ENCODE assay signal across 8 mouse cellular contexts in genomic region chr19:24897006-24897895, GRCm38 (mm10). TPM values are rescaled to one million over a fixed set of nuclear protein-coding genes. Genes with fewer than 3 reads are reported as not detected.
DNase-seq lines count a peak whose midpoint lies in the region; ATAC-seq and TF ChIP-seq lines count a peak whose summit lies in the region.

No protein-coding gene starts in this region.

- H3K27me3 ChIP-seq in lung, embryonic 14.5 days (ENCODE audit: insufficient read depth, low read length), result peaks cover 78% of the 10 kb centered on the region
- H3K27me3 ChIP-seq in embryonic facial prominence, embryonic 14.5 days (replicated peaks; ENCODE audit: control insufficient read depth, insufficient read depth, low read length), result peaks cover 70% of the 10 kb centered on the region

- no peaks in the 10 kb centered on the region for H3K36me3 ChIP-seq in lung, embryonic 14.5 days (ENCODE audit: insufficient read depth)
- no peaks in the 10 kb centered on the region for H3K36me3 ChIP-seq in embryonic facial prominence, embryonic 14.5 days (ENCODE audit: control insufficient read depth, insufficient read depth, low read length)

- ATAC-seq in lung, embryonic 14.5 days (ENCODE audit: insufficient read depth), result no peak; the same call in 1 of the 2 replicates
- peak; percentile 24; the same call in 1 of the 2 replicates for ATAC-seq in embryonic facial prominence, embryonic 14.5 days (ENCODE audit: low read depth)

- peak; percentile 37 for DNase-seq in lung, embryonic 14.5 days
- no peak for DNase-seq in lung, postnatal 25 days (ENCODE audit: low spot score)
- DNase-seq in embryonic facial prominence, embryonic 14.5 days (ENCODE audit: low spot score), result no peak
- peak; percentile 9 for DNase-seq in kidney, postnatal 14 days
- DNase-seq in right cerebral cortex, postnatal 4 days, result peak; percentile 23
- DNase-seq in cerebellum, adult 18-20 months, result no peak
- DNase-seq in adipocyte (ENCODE audit: low spot score), result no peak
- no peak for DNase-seq in layer of hippocampus, postnatal 10 days (ENCODE audit: low spot score in 2 of 2)

- WGBS in lung, embryonic 14.5 days, result 1% methylated on average over 57 of the region's 57 CpGs
- 2% methylated on average over 57 of the region's 57 CpGs for WGBS in embryonic facial prominence, embryonic 14.5 days

- no peak overlapping the region for H3K27ac ChIP-seq in lung, embryonic 14.5 days (ENCODE audit: low read depth)
- no peak overlapping the region for H3K27ac ChIP-seq in embryonic facial prominence, embryonic 14.5 days (replicated peaks; ENCODE audit: low read depth, low read length)

- TF ChIP-seq CTCF in lung, embryonic 14.5 days (IDR thresholded peaks at IDR 0.05; ENCODE audit: low read depth), result no peak

- H3K4me2 ChIP-seq in lung, embryonic 14.5 days, result peak overlapping the region; percentile 43; the same call in 1 of the 2 replicates
- H3K4me2 ChIP-seq in embryonic facial prominence, embryonic 14.5 days (ENCODE audit: low read depth, low read length), result peak overlapping the region; percentile 41

- H3K9me3 ChIP-seq in lung, embryonic 14.5 days (ENCODE audit: low read depth, low read length), result no peaks in the 10 kb centered on the region
- no peaks in the 10 kb centered on the region for H3K9me3 ChIP-seq in embryonic facial prominence, embryonic 14.5 days (ENCODE audit: control insufficient read depth, low read length)

- no peaks in the 10 kb centered on the region for H3K4me1 ChIP-seq in lung, embryonic 14.5 days (ENCODE audit: insufficient read depth)
- peaks cover 6% of the 10 kb centered on the region; the same call in 1 of the 2 replicates for H3K4me1 ChIP-seq in embryonic facial prominence, embryonic 14.5 days (ENCODE audit: control insufficient read depth, insufficient read depth, low read length)

- H3K4me3 ChIP-seq in lung, embryonic 14.5 days (ENCODE audit: low read depth, low read length), result peak overlapping the region; percentile 20; the same call in 1 of the 2 replicates
- H3K4me3 ChIP-seq in embryonic facial prominence, embryonic 14.5 days (ENCODE audit: low read depth, low read length), result peak overlapping the region; percentile 23

- H3K9ac ChIP-seq in lung, embryonic 14.5 days, result no peak overlapping the region
- H3K9ac ChIP-seq in embryonic facial prominence, embryonic 14.5 days (ENCODE audit: low read depth, low read length), result no peak overlapping the region

RNA-seq across cellular contexts. Expression of gene Foxd4, which starts 3.7 kb away (rescaled TPM):
- polyA plus RNA-seq in lung, embryonic 14.5 days (2014; fragmentation: Nextera tagmentation; extraction: Ambion mirVana), result not detected in 2 replicates
- not detected in 2 replicates for polyA plus RNA-seq in embryonic facial prominence, embryonic 14.5 days (2014; fragmentation: Nextera tagmentation; extraction: Ambion mirVana)
- total RNA-seq in layer of hippocampus, postnatal 10 days (2021), result not detected

RNA-seq across cellular contexts. Expression of gene Gm10053, which starts 21.8 kb away (rescaled TPM):
- 235 and 240 TPM in 2 replicates for polyA plus RNA-seq in lung, embryonic 14.5 days (2014; fragmentation: Nextera tagmentation; extraction: Ambion mirVana)
- polyA plus RNA-seq in embryonic facial prominence, embryonic 14.5 days (2014; fragmentation: Nextera tagmentation; extraction: Ambion mirVana), result 229 and 272 TPM in 2 replicates
- 100 to 1,000 TPM; 215 to 218 TPM for total RNA-seq in layer of hippocampus, postnatal 10 days (2021)

RNA-seq across cellular contexts. Expression of gene Pgm5, which starts 35.6 kb away (rescaled TPM):
- 2.7 and 2.9 TPM in 2 replicates for polyA plus RNA-seq in lung, embryonic 14.5 days (2014; fragmentation: Nextera tagmentation; extraction: Ambion mirVana)
- 6.8 and 7.3 TPM in 2 replicates for polyA plus RNA-seq in embryonic facial prominence, embryonic 14.5 days (2014; fragmentation: Nextera tagmentation; extraction: Ambion mirVana)
- 1 to 10 TPM; 3.4 to 3.5 TPM for total RNA-seq in layer of hippocampus, postnatal 10 days (2021)

Comparison
In these comparisons a context has a peak if more than half of its experiments do, and no peak if none do; other contexts are left out.
1. DNase-seq: peak in lung, embryonic 14.5 days (single experiment), kidney, postnatal 14 days (single experiment) and right cerebral cortex, postnatal 4 days (single experiment); none in lung, postnatal 25 days (single experiment), embryonic facial prominence, embryonic 14.5 days (single experiment), cerebellum, adult 18-20 months (0 of 2), adipocyte (single experiment) and layer of hippocampus, postnatal 10 days (0 of 2).